Mouse (Mus musculus) liver, embryonic 18 days (tissue): Measurements from ENCODE around the gene Lrrc36. TPM values are rescaled to one million over a fixed set of nuclear protein-coding genes. Genes with fewer than 3 reads are reported as not detected.

Experiments
- polyA plus RNA-seq: library from polyadenylated mRNA; depleted of rRNA; stranded (reverse); fragments of >200 nt; gene quantifications from 2 replicates; pipeline ENCODE4 v1.2.3, GENCODE M21; 2012; rRNA removed

Gene Lrrc36
- 0.07 and 0.08 TPM in 2 replicates for polyA plus RNA-seq

DNA sequence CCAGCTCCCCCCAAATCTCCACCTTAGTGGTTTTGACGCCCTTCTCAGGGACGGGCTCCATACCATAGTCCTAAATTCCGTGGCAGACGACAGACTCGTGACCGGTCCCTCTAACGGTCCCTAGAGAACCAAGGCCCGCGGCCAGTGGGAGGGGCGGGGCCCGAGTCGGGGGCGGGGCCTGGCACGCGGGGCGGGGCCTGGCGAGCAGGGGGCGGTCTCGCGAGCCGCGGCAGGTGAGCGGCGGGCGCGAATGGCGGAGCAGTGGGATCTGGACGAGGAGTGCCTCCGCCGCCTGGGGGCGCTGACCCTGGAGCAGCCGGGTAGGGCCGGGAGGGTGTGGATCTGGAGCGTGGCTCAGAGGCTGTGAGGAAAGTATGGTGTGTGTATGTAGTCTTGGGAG, at the start of gene Lrrc36, which contains the start of gene Kctd19:
Gene Lrrc36, plus strand, starts transcription at position 181 of the 400 bp plus-strand sequence.
Gene Kctd19, minus strand, starts transcription at position 112 of the 400 bp plus-strand sequence.

DNA sequence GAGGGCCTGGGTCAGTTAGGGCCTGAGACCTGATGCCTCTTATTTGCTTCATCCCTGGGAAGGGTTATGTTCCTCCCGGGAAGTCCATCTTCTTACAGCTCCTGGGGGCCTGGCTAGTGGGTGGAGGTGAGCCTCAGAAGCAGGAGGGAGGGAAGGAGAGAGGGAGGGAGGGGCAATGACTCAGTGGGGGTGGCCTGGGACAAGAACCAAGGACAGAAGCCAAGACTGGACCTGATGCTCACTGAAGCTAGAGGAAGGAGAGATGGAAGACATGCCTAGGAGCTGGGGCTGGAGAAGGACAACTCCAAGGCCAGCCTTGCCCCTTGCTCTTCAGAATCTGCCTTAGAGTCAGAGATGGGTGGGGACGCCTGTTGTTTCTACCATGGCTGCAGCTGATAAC, 40.3 kb upstream of the Lrrc36 start, which contains the start of gene Plekhg4:
Gene Plekhg4, plus strand, starts transcription at position 243 of the 400 bp plus-strand sequence.

DNA sequence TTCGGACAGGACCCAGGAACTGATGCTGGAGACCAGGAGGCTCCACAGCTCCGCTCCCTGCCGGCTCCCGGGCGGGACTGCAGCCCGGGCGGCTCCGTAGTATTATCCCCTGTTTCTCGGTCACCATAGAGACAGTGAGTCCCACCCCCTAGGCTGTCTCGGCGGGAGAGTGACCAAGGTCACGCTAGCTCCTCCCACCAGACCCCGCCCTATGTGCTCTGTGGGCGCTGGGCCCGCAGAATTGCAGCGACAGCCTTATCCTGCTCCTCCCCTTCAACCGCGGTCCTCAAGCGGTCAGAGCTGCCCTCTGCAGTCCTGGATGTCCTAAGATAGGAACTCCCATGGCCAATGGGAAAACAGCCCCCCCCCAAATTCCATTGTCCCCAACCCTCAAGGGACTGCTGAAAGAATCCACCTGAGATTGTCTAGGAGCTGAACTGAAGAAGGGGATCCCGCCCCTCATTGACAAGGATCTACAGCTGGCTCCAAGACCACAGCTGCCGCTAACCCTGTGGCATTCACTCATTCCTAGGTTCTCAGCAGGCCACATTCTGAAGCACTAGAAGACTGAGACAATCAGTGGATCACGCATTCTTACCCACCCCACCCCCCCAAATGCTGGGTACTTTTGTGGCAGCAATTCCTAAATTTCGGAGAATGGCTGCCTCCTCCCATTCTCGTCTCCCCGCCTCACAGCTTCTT, 58.1 kb downstream of the Lrrc36 start, which contains the start of gene Tppp3:
Gene Tppp3, minus strand, starts transcription at position 213 of the 702 bp plus-strand sequence.

GRCm38 (mm10) chr8:105496439-105497180, 83.2 kb downstream of the Lrrc36 start, which contains the start of gene Zdhhc1:
Gene Zdhhc1, minus strand, starts transcription at chr8:105496902.

Other genes starting within 250 kb of the Lrrc36 start
- 7.7 and 8.9 TPM in 2 replicates for gene Cbfb, start 242.9 kb upstream of the Lrrc36 start, polyA plus RNA-seq
- gene D230025D16Rik, start 188.4 kb upstream of the Lrrc36 start, polyA plus RNA-seq, result 24.2 and 26.1 TPM in 2 replicates
- 2.0 TPM in 2 replicates for gene B3gnt9, start 158.4 kb upstream of the Lrrc36 start, polyA plus RNA-seq
- 7.9 and 8.0 TPM in 2 replicates for gene Tradd, start 149.0 kb upstream of the Lrrc36 start, polyA plus RNA-seq
- 1.6 and 1.8 TPM in 2 replicates for gene Fbxl8, start 148.9 kb upstream of the Lrrc36 start, polyA plus RNA-seq
- 0.08 and 0.17 TPM in 2 replicates for gene Hsf4, start 143.8 kb upstream of the Lrrc36 start, polyA plus RNA-seq
- gene Nol3, start 137.4 kb upstream of the Lrrc36 start, polyA plus RNA-seq, result 0.02 TPM in 2 replicates
- 1.1 and 1.5 TPM in 2 replicates for gene 4931428F04Rik, start 123.7 kb upstream of the Lrrc36 start, polyA plus RNA-seq
- gene Exoc3l, start 117.5 kb upstream of the Lrrc36 start, polyA plus RNA-seq, result 7.6 and 9.2 TPM in 2 replicates
- 121 and 133 TPM in 2 replicates for gene E2f4, start 115.9 kb upstream of the Lrrc36 start, polyA plus RNA-seq
- gene Elmo3, start 108.0 kb upstream of the Lrrc36 start, polyA plus RNA-seq, result 10.1 and 10.5 TPM in 2 replicates
- gene Lrrc29, start 87.3 kb upstream of the Lrrc36 start, polyA plus RNA-seq, result 6.1 and 8.6 TPM in 2 replicates
- gene Tmem208, start 87.2 kb upstream of the Lrrc36 start, polyA plus RNA-seq, result 55.7 and 58.3 TPM in 2 replicates
- gene Fhod1, start 65.6 kb upstream of the Lrrc36 start, polyA plus RNA-seq, result 4.5 and 5.2 TPM in 2 replicates
- 0.91 and 1.0 TPM in 2 replicates for gene Slc9a5, start 64.7 kb upstream of the Lrrc36 start, polyA plus RNA-seq
- gene Plekhg4, start 40.3 kb upstream of the Lrrc36 start, polyA plus RNA-seq, result 0.07 and 0.12 TPM in 2 replicates
- gene Kctd19, start 69 bp upstream of the Lrrc36 start, polyA plus RNA-seq, result 0.01 TPM in 2 replicates
- 1.7 and 2.6 TPM in 2 replicates for gene Tppp3, start 58.0 kb downstream of the Lrrc36 start, polyA plus RNA-seq
- 3.3 and 3.8 TPM in 2 replicates for gene Zdhhc1, start 83.3 kb downstream of the Lrrc36 start, polyA plus RNA-seq
- 0.28 and 0.29 TPM in 2 replicates for gene Hsd11b2, start 105.2 kb downstream of the Lrrc36 start, polyA plus RNA-seq
- 46.7 and 48.1 TPM in 2 replicates for gene Atp6v0d1, start 152.5 kb downstream of the Lrrc36 start, polyA plus RNA-seq
- gene Ripor1, start 191.7 kb downstream of the Lrrc36 start, polyA plus RNA-seq, result 3.9 and 5.0 TPM in 2 replicates
- 12.4 and 14.0 TPM in 2 replicates for gene Ctcf, start 223.0 kb downstream of the Lrrc36 start, polyA plus RNA-seq
- not detected in 2 replicates for gene Agrp, start 223.8 kb downstream of the Lrrc36 start, polyA plus RNA-seq